Mouse (Mus musculus) retina, adult 2 months (tissue): ENCODE measurements around the gene Fam129b.

Experiments
- DNase-seq: peaks from one replicate; pipeline ENCODE4 v3.0.0-alpha.2; 2012; ENCODE audit warnings: low read depth, low spot score

The Fam129b gene

DNA sequence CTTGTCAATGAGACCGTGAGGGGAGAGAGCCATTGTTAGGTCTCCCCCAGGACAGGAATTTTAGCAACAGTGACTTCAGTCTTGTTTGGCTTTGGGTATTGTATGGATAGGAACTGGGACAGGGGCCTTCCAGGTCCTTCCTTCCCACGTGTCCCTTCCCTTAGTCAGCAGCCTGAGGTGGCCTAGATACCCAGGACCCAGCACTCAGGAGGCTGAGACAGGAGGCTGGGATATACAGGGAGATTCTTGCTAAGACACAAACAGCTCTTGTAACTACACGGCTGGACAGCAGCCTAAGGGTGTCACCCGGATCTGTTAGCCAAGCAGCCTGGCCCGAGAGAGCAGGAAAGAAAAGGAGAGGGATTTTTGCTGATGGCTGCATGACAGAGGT lies 16.3 kb upstream of the Fam129b start:
- no peak for DNase-seq

DNA sequence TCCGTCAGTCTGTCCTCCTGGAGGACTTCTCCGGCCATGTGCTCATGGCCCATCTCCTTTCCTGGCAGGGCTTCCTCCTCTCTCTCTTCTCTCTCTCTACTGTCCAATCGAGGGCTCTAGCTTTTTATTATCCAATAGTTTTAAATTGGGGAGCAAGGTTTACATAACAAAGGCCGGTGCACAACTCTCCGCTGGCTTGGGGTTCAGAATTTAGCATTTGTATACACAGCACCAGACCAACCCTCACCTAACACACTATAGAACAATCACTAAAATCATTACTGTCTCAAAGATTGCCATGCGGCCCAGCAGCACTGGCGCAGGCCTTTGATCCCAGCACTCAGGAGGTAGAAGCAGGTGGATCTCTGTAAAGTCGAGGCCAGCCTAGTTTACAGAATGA lies 15.1 kb upstream of the Fam129b start:
- DNase-seq: no peak

DNA sequence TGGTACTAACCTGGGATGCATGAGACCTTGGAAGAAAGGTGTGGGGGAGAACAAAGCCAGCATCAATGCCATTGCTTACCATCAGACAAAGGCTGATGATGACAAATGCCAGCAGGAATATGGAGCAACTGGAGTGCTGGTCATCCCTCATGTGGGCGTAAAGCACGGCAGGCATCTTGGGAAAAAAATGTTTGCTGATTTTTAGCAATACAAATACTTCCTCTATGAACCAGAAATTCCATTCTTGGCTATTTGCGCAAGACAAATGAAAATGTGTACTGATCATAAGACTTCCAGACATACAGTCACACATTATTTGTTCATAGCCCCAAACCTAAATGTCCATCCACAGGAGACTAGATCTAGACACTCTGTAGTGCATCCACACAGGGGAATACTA lies 12.6 kb upstream of the Fam129b start:
- DNase-seq: no peak

DNA sequence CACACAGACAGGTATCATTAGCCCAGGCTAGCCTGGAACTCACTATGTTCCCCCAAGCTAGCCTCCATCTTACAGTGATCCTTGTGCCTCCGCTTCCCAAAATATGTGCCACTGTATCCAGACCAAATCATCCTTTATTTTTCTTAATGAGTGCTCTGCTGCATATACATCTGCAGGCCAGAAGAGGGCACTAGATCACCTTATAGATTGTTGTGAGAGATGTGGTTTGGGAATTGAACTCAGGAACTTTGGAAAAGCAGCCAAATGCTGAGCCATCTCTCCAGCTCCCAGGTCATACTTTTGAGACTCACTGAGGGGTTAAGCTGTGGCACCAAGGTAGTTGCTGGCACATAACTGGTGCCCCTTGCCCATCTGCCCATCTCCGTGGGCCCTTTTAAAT lies 11.2 kb upstream of the Fam129b start:
- DNase-seq: no peak

DNA sequence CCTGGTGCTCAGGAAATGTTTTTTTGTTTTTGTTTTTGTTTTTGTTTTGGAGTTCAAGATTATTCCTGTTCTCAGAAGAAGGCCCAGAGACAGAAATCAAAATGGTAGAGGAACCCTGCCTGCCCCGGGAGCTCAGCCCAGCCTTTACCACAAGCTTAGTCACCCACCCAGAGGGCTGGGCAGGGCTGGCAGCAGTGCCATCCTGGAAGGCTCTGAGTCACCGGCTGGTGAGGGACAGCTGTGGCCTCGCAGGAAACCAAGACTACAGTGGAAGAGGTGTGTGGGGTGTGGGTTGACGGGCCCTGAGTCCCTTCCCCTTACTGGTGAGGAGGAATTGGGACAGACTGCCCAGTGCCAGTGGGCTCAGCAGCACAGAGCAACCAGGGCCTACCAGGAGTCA lies 8.6 kb upstream of the Fam129b start:
- DNase-seq: no peak

DNA sequence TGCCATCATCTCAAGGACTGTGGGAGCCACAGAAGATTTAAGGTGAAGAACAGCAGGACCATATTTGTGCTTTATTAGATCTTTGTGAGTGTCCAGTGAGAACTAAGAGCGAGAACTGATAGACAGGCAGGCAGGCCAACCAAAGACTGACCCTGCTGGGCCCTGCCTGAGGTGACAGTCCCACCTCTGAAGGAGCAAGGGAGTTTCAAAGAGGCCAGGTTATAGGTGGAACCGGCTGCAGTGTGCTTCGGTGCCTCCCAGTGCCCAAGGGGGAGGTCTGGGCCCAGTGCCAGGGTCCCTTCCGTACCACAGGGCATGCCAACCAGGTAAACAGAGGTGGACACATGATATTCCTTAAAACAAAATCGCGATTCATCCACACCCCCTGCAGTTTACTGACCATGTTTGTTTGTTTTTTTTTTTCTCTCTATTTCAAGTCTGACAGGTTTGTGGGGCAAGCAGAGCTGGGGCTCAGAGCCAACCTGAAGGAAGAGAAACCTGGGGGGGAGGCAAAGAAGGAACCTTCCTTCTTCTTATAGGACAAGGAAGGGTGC lies 6.1 kb upstream of the Fam129b start:
- DNase-seq: no peak

DNA sequence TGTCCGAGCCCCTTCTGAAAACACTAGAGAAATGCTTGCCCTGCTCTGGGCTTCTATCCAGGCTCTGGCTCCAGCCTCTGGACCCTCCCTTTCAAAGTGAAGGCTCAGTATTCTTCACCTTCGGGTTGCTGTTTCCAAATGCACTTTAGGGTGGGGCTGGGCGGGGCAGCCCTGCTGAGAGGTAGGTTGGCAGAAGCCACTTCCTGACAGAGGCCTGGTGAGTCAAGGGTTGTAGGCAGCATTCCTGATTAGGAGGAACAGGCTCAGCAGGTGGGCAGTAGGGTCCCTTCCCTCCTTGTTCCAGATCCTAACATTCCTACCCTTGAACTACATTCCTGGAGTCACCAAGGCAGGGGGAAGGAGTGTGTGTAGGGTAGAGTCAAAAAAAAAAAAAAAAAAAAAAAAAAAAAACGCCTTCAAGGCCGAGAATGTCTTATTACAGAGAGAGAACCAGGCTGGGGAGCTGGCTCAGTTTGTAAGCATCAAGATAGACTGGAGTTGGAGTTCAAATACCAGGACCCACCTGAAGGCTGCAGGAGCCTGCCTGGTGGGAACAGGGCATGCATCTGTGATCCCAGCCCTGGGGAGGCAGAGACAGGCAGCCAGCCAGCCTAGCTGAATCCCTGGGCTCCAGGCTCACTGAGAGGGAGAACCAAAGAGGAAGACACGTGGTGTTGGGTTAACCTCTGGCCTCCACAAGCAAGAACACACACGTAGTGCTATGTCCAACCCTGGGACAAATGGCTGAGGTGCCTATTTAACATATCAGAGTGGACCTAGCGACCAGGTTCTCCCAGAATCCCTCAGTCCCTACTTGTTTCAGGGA lies 5.4 kb upstream of the Fam129b start:
- DNase-seq: no peak

DNA sequence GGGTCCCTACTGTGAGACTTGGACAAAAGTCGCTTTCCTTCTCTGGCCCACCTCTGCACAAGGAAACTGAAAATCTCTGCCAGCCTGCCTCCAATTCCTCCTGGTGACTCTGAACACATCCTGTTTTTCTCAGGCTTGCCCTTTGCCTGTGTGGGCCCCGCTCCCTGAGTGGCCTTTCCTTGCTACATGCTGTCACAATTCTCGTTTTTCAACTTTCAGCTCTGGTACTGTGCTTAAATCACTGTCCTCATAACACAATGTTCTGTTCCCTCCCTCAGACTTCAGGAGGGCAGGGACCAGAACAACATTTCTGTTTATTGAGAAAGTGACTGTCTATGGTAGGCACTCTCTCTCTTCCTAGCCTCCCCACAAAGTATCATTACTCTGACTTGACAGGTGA lies 1.8 kb upstream of the Fam129b start:
- no peak for DNase-seq

DNA sequence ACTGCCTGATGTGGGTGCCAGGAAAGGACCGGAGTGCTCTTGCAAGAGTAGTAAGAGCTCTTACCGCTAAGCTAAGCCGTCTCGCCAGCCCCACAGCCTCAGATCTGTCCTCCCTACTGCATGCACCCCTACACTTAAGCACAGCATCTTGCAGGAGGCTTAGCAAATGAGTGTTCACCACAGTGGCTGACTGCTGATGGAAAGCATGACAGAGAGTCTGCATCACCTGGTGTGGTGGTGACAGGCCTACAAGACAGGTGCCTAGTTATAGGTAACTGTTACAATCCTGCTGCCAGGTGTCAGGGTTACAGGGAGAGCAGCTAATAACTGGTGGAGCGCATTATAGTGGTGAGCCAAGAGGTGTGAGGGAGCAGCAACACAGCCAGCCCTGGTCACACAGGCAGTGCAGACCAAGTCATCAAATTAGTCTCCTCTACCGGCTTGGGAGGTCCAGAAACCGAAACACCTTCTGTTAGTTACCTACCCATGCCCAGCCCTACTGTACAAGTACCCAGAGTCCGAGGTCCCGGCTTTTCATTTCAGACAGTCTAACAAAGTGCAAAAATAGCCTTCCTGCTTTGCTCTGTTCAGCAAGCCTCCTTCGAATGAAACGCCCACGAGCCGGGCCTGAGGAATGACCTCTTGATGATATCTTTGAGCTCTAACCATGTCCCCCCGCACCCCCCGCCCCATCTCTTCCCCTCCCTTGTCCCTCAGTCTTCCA lies 801 bp upstream of the Fam129b start:
- no peak for DNase-seq

DNA sequence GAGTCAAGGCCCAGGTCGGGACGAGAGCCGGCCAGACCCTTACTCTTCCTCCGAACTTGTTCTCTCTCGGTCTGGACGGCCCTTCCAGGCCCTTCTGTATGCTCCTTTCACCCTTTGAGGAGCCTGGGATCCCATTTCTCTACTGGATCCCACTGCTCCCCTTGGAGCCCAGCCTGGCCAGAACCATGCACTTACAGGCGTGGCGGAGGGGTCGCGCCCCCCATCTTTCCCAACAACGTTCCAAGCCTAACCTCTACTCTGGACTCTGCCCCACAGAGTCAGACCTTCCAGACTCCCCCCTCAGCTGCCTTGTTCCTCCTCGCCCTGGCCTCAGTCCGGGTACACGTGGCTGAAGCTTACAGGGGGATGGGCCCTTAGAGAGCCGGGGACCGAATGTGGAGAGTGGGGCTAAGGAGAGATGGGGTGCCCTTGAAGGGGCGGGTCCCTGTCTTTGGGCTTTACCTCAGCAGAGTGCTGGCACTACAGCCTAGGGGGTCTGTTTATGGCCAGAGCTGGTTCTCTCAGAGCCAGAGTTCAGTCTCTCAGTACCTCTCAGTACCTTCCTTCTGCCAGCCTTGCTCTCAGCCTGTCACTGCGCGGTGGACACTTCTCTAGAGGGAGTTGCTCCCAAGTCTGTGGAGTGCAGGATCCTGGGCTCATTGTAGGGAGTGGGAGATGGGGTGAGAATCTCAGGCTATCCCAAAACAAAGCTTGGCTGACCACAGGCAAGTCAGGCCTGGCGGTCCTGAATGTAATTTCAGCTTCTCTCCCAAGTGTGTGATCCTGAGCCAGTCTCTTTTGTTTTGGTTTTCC lies 782 bp downstream of the Fam129b start:
- DNase-seq: no peak

DNA sequence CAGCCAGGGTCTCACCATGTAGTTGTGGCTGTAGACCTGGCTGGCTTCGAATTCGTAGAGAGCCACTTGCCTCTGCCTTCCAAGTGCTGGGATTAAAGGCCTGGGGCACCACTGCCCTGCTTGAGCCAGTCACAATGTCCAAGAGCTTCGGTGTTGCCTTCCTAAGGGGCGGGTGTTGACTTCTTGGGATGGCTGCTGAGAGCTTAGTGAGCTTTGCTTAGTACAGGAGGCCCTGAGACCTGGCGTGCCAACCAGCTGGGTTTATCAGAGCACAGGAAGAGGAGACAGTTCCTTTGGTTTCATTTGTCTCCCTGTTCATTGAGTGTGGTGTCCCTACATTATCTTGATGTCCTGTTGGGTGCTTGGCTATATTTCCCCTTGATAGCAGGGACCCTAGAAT lies 1.4 kb downstream of the Fam129b start:
- DNase-seq: no peak

DNA sequence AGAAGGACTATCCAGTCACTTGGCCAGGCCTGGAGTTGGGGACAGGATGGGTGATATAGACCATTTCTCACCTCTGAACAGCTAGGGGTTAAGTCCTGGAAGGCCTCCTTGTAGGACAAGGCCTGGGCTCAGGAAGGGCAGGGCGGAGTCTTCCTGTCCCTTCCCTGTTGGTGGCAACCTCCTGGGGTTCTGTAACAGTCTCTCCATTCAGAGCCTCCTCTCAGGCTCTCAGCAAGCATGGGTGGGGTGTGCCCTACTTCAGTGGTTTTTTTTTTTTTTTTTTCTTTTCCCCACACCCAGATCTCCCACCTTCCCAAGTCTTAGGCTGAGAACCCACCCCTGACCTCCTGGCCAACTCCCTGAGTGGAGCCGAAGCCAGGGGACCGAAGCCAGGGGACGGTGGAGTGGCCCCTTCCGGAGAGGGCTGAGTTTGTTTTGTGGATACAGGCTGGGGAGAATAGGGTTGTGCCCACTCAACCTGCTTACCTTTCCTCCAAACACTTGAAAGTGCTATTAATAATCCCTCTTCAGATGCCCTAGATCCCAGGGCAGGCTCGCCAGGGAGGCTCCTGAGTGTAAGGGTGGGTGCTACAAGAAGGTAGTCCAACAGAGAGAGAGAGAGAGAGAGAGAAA lies 2.0 kb downstream of the Fam129b start:
- no peak for DNase-seq

DNA sequence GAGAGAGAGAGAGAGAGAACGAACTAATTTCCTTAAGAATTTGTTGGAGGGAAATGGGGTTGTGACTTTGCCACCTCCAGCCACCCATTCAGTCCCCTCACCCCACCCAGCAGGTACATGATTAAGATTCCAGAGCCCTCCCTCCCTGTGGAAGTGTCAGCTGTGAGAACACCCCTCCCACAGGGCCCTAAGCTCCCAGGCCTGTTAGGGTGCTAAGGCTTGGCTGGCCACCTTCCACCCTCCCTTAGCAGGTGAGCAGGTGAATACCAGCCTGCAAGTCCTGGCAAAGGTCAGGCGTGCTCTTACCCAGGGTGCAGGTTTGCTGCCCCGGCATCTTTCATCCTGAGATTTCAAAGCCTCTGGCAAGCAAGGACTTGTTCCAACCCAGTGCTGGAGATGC lies 2.5 kb downstream of the Fam129b start:
- no peak for DNase-seq

DNA sequence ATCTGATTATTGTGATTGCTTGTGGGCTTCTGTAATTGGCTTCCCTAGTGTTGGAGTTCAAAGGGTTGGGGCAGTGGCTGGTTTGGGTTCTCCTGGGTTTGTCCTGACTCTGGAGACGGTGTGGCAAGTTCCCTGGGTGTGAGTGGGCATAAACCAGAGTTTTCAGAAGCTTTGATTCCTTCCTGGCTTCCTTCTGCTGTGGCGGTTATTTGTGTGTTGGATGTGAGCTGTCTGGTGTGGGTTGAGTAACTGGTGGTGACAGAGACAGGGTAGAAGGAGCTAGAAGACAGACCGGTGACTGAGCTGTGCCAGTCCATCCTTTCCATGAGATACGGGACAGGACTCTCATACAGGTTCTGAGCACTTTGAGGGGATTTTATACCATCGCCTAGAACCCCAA lies 3.7 kb downstream of the Fam129b start:
- DNase-seq: no peak

DNA sequence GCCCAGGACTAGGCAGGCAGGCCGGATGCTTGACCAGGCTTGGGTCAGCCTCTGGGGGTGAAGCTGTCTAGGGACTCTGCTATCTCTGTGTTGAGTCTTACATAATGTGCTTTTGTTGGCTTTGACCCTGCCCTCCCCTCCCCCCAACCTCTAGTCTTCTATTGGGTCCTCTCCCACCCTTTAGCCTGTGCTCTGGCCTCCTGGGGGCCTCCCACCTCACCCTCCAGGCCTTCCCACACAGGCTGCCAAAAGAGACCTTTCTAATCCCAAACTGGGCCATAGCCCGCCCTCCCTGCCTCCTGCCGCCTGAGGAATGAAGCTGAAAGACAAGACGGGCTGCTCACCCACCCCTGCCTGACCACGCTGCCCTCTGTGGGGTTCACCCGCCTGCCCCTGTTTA lies 5.1 kb downstream of the Fam129b start:
- no peak for DNase-seq

DNA sequence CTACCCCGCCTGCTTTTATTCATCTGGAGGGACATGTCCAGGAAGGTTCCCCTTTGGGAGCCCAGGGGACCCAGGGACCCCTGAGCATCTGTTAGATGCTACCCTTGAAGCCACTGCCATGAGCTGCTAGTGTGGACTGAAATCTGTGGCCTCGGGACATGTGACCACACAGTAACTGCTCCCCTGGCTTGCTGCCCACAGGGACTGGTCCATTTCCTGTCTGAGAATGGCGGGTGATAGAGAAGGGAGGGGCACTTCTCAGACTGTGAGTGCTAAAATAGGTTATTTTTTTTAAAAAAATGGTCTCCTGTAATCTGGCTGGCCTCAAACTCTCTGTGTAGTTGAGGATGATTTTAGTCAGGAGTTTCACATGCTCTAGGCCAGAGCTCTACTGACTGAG lies 5.8 kb downstream of the Fam129b start:
- DNase-seq: no peak

DNA sequence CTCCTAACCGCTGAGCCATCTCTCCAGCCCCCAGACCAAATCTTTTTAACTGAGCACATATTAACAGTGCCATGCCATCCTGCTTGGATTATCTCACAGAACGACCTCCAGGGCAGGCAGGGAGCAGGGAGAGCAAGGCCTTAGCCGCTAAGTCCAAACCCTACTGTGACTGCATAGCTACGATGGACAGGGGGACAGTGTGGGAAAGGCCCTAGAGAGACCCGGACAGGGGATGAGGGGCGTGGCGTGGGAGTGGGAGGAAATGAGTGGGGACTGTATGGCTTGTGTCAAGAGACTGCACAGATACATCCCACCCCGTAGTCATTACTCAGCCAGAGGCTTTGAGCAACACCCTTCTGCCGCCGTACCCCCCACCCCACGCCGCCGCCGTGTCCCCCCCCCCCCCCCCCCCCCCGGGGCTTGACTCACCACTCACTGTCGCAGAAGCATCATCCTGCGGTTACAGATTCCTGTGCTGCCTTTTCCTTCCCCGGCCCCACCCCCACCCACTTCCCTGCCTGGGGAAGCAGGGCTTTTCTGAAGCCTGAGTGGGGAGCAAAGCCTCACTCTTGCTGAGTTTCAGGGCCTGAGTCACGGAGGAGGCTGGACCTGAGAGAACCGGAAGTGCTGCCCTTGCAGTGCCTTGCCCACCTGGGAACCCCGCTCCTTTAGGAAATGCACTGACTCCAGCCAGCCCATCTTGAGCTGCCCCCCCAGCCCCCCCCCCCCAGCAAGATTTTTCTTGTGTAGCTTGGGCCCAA lies 6.5 kb downstream of the Fam129b start:
- DNase-seq: no peak

DNA sequence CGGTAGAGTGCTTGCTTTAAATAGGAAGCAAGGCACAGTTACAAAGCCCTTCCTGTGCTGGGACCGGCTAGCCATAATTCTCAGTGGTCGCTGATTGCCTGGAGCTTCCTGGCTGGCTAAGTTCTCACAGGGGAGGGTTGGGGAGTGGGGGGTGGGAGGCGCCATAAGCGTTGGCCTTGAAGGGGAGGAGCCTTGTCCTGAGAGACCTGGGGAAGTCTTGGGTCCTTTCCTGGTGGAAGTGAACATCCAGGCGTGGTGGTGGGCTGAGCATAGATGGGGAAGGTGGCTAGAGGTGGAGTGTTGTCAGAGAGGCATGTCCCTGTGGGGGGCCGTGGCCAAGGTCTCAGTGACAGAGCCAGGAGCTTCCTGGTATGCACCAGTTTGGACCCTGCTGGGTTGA lies 8.8 kb downstream of the Fam129b start:
- DNase-seq: no peak

DNA sequence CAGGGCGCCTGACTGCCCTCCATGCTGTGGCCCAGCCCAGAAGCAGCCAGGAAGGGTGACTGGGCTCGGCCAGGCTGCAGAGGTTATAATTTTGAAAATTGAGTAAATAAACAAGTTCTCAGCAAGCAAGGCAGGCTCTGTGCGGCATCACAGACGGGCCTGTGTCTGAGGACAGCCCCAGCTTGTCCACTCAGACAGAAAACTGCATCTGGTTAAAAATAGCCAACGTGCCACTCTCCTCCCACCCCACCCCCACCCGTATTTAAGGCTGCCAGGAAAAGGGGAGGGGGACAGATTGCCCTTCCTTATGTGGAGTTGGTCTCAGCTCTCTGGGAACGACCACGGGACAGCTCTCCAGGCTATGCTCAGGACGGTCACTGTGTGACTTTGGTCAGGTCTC lies 12.1 kb downstream of the Fam129b start:
- no peak for DNase-seq

DNA sequence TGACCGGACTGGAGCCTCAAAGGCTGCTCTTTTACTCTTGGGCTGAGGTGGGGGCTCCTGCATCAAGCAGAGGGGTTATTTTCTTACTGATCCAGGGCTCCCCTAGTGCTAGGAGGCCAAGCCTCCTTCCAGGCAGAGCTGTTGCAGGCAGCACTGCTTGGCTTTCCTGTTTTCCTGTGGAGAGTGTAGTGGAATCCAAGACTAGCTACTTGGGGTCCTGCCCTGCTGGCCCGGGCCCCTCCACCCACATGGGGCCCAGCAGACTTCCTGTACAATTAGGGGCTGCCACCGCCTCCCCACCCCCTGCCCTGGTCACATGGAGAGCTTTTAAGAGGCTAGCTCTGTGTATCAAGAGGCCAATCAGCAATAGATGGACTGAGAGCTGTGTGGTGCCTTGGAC lies 12.6 kb downstream of the Fam129b start:
- no peak for DNase-seq

DNA sequence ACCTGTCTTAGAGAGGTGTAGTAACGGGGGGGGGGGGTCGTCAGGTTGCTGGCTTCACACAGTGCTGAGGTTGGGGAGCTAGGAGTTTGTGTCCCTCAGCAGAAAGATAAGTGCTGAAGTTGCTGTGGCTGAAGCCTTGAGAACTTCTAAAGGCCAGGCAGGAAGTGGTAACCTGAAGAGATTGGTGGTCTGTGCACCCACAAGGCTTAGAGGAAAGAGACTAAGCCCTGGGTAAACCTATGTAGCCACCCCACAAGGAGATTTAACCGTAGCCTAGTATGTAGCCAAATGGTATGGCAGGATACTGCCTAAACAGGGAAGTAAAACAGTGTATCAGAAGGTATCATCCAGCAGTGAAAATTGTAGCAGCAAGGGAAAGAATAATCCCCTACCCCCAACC lies 14.4 kb downstream of the Fam129b start:
- DNase-seq: no peak
